Mouse (Mus musculus): ENCODE data around the gene Wdtc1. TPM values are rescaled to one million over a fixed set of nuclear protein-coding genes. Genes with fewer than 3 reads are reported as not detected.

Wdtc1 gene
- polyA plus RNA-seq, 1 experiment from 2014 or later, result 25.6 TPM

DNA sequence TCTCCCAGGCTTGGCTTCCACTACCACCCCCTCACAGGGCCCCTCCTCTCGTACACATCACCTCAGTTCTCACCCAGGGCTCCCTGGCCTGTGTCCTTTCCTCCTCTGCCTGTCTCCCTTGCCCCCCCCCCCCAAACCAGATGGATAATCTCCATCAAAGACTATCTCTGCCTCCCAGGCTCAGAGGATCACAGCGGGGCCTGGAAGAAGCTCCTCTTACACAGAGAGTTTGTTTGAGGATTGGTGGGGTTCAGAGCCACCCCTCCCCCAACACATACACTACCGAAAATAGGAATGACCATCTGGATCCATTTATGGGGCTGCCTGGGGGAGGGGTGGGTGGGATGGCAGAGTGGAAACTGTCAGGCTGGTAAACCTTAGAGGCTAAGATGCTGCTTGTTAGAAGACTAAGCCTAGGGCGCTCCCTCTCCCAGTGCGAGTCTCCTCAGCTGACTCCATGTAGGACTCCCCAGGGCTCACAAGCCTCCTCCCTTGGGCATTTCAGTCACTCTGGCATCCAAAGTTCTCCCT, 71.3 kb downstream of the Wdtc1 start:
- H3K4me3 ChIP-seq (replicated peaks; ENCODE audit: low read length), result no peak overlapping the region
- DNase-seq (ENCODE audit: low spot score) (no peak), ATAC-seq (ENCODE audit: low FRiP score) (no peak)
- H3K9me3 ChIP-seq (ENCODE audit: control insufficient read depth, low read length), result no peaks in the 10 kb centered on the region
- WGBS, result 25% methylated on average over 5 of the region's 5 CpGs
- H3K4me1 ChIP-seq (replicated peaks; ENCODE audit: control insufficient read depth, insufficient read depth, low read length), result 0 out of 2 replicates have a peak, but pooled peaks cover 11% of the 10 kb centered on the region
- no peak overlapping the region for H3K9ac ChIP-seq
- no peak overlapping the region for H3K4me2 ChIP-seq (replicated peaks)
- no peak overlapping the region for H3K27ac ChIP-seq
- H3K36me3 ChIP-seq (replicated peaks; ENCODE audit: control insufficient read depth, insufficient read depth), result no peaks in the 10 kb centered on the region
- no peaks in the 10 kb centered on the region for H3K27me3 ChIP-seq (ENCODE audit: control insufficient read depth, insufficient read depth, low read length)

DNA sequence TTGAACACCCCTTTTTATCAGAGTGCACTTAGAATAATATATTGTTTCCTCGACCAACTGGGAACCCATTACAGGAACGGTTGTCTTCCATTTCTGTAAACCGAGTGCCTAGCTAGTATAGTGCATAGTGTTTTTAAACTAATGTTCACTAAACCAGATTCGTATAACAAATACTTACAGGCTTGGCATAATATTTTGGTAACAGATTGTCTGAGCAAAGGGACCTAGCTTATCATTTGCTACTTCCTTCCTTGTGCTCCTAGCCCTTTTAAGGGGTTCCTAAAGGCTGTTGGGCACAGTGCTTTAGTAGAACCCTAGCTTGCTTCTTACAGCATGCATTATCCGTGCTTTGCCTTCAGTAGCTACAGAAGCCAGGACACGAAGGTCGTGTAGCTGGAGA, 71.8 kb downstream of the Wdtc1 start:
- H3K9me3 ChIP-seq (ENCODE audit: control insufficient read depth, low read length), result no peaks in the 10 kb centered on the region
- no peaks in the 10 kb centered on the region for H3K36me3 ChIP-seq (replicated peaks; ENCODE audit: control insufficient read depth, insufficient read depth)
- WGBS, result 49% methylated on average over 7 of the region's 7 CpGs
- H3K27ac ChIP-seq, result 0 out of 2 replicates have a peak overlapping the region, but pooled peaks have one; percentile 16
- H3K27me3 ChIP-seq (ENCODE audit: control insufficient read depth, insufficient read depth, low read length), result no peaks in the 10 kb centered on the region
- ATAC-seq (ENCODE audit: low FRiP score) (no peak), DNase-seq (ENCODE audit: low spot score) (no peak)
- H3K4me1 ChIP-seq (replicated peaks; ENCODE audit: control insufficient read depth, insufficient read depth, low read length), result peaks cover 14% of the 10 kb centered on the region
- no peak overlapping the region for H3K4me3 ChIP-seq (replicated peaks; ENCODE audit: low read length)
- no peak overlapping the region for H3K9ac ChIP-seq
- H3K4me2 ChIP-seq (replicated peaks), result no peak overlapping the region

DNA sequence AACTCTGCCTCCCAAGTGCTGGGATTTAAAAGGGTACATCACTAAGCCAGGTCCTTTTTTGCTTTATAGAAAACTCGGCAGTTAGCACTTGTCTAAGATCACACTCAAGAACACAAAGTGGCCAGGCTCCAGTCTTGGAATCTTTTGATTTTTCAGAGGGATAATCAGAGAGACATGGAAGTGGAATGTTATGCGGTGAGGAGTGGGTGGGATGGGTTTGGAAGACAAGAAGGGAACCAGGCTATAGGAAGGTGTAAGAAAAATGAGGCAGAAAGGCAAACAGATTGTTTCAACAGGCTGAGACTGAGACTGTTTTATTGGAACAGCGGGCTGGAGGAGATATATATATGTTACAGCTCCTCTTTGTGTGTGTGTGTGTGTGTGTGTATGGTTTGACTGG, 74.8 kb downstream of the Wdtc1 start:
- 88% methylated on average over 3 of the region's 3 CpGs for WGBS
- Histone ChIP-seq H3K4me1 (replicated peaks; ENCODE audit: control insufficient read depth, insufficient read depth, low read length) (peaks cover 26% of the 10 kb centered on the region), H3K27ac (peak overlapping the region; percentile 93), H3K27me3 (ENCODE audit: control insufficient read depth, insufficient read depth, low read length) (no peaks in the 10 kb centered on the region), H3K36me3 (replicated peaks; ENCODE audit: control insufficient read depth, insufficient read depth) (peaks cover 4% of the 10 kb centered on the region; the same call in 1 of the 2 replicates), H3K9ac (peak overlapping the region; percentile 89), H3K9me3 (ENCODE audit: control insufficient read depth, low read length) (no peaks in the 10 kb centered on the region), H3K4me3 (replicated peaks; ENCODE audit: low read length) (peak overlapping the region; percentile 76), H3K4me2 (replicated peaks) (peak overlapping the region; percentile 74)
- DNase-seq (ENCODE audit: low spot score) (no peak), ATAC-seq (ENCODE audit: low FRiP score) (no peak)

DNA sequence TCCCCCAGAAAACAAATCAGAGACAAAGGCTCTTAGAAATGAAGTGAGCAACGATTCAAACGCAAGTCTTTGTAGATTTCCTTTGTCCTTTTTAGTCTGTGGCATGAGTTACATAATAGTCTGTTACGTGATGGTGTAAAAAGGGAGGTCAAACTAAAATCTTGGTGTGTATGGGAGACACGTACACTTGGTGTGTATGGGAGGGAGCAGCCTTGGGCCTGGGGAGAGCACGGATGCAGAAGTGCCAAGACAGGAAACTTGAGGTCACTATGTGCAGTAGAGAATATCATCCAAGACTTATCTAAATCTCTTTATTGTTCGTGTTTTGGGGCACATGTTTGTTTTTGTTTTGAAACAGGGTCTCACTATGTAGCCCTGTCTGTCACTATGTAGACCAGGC, 75.2 kb downstream of the Wdtc1 start:
- Histone ChIP-seq H3K9ac (peak overlapping the region; percentile 89), H3K4me2 (replicated peaks) (peak overlapping the region; percentile 74), H3K36me3 (replicated peaks; ENCODE audit: control insufficient read depth, insufficient read depth) (peaks cover 4% of the 10 kb centered on the region; the same call in 1 of the 2 replicates), H3K9me3 (ENCODE audit: control insufficient read depth, low read length) (no peaks in the 10 kb centered on the region), H3K27ac (peak overlapping the region; percentile 93), H3K4me1 (replicated peaks; ENCODE audit: control insufficient read depth, insufficient read depth, low read length) (peaks cover 26% of the 10 kb centered on the region), H3K4me3 (replicated peaks; ENCODE audit: low read length) (peak overlapping the region; percentile 76), H3K27me3 (ENCODE audit: control insufficient read depth, insufficient read depth, low read length) (no peaks in the 10 kb centered on the region)
- DNase-seq (ENCODE audit: low spot score), result no peak
- 32% methylated on average over 6 of the region's 6 CpGs for WGBS
- 0 out of 2 replicates have a peak, but pooled peaks have one; percentile 7 for ATAC-seq (ENCODE audit: low FRiP score)

DNA sequence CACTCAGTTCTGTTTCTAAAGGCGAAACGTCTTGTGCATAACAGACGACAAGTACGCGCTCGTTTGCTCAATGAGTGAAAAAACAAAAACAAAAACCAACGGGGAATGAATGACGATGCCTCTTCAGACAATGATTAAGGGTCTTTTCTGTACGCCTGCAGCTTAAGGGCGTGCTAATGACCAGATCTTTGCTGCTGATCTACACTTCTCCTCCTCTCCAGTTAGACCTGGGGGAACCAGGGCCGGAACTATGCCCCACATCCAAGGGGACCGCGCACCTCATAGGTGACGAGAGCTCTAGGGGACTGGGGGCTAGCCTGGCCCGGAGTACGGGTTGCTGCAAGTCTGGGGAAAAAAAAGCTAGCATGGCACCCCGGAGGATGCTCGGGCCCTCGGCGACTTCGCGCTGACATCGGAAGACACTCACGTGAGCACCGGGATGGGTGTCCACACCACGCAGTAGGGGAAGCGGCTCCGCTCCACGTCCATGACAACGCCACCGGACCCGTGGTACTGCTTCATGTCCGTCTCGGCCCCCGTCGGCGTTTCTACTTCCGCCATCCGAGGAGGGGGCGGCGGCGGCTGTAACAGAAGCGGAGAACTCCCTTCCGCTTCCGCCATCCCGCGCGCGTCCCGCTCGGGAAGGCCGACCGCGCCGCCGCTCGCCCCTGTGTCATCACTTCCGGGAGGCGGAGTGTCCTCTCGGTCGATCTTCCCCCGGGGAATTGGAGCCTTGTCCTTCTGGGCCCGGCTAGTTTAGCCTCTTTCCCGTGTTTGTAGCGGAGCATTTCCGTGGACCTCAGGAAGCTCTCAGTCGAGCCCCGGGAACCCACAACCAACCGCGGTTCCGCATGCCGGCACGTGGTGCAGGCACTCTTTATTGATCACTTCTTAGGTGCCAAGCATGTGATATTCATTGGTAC, 75.9 kb downstream of the Wdtc1 start, which contains the start of gene Tmem222:
Gene Tmem222 (minus strand): TSS at position 689 of the 923 bp plus-strand sequence.
- Histone ChIP-seq H3K4me3 (replicated peaks; ENCODE audit: low read length) (peak within 1 kb of the TSS; percentile 76), H3K9me3 (ENCODE audit: control insufficient read depth, low read length) (no peaks in the 10 kb centered on the region), H3K27me3 (ENCODE audit: control insufficient read depth, insufficient read depth, low read length) (no peaks in the 10 kb centered on the region), H3K9ac (peak within 1 kb of the TSS; percentile 89), H3K36me3 (replicated peaks; ENCODE audit: control insufficient read depth, insufficient read depth) (peaks cover 4% of the 10 kb centered on the region; the same call in 1 of the 2 replicates), H3K4me2 (replicated peaks) (peak within 1 kb of the TSS; percentile 74), H3K4me1 (replicated peaks; ENCODE audit: control insufficient read depth, insufficient read depth, low read length) (peaks cover 22% of the 10 kb centered on the region), H3K27ac (peak within 1 kb of the TSS; percentile 93)
- WGBS, result under 1% methylated on average over 73 of the region's 73 CpGs
- DNase-seq (ENCODE audit: low spot score), result peak; percentile 97
- ATAC-seq (ENCODE audit: low FRiP score), result peak; percentile 93

DNA sequence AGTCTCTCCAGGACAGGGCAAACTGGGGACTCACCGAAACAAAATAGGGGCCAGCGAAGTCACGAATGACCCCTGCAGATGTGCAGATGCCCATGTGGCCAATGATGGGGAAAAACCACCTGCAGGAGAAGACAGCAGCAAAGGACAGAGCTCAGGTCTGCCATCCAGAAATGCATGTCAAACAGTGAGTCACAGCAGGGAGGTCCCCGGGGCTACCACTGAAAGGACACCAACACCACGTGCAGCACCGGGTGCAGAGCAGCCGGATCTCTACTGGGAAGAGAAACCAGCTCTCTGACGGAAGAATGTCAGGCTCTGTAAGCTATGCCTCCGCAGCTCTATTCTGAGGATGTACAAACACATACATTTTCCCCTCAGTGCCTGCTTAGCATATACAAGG, 82.4 kb downstream of the Wdtc1 start:
- no peak overlapping the region for H3K9ac ChIP-seq
- no peak overlapping the region for H3K4me3 ChIP-seq (replicated peaks; ENCODE audit: low read length)
- DNase-seq (ENCODE audit: low spot score) (no peak), ATAC-seq (ENCODE audit: low FRiP score) (no peak)
- H3K27ac ChIP-seq, result no peak overlapping the region
- peaks cover 51% of the 10 kb centered on the region for H3K36me3 ChIP-seq (replicated peaks; ENCODE audit: control insufficient read depth, insufficient read depth)
- no peak overlapping the region for H3K4me2 ChIP-seq (replicated peaks)
- H3K9me3 ChIP-seq (ENCODE audit: control insufficient read depth, low read length), result no peaks in the 10 kb centered on the region
- peaks cover 6% of the 10 kb centered on the region for H3K4me1 ChIP-seq (replicated peaks; ENCODE audit: control insufficient read depth, insufficient read depth, low read length)
- WGBS, result 90% methylated on average over 9 of the region's 9 CpGs
- no peaks in the 10 kb centered on the region for H3K27me3 ChIP-seq (ENCODE audit: control insufficient read depth, insufficient read depth, low read length)

DNA sequence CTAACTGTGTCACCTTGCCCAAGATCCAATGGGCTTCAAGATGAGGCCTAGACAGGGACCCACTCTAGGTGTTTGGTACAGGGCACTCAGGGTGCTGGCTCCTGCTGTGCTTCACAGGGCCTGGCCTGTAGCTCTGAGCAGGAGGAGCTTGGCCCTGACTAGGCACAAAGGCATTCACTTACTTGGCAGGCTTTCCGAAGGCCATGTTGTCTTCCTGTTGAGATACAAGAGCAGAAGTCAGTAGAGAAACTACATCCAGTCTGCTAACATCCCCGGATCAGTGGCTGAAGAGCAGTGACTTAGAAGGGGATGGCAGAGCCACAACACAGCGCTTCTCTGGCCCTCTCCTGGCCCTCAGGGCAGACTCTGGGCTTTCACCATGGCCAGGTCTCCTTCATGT, 83.7 kb downstream of the Wdtc1 start:
- Histone ChIP-seq H3K4me3 (replicated peaks; ENCODE audit: low read length) (no peak overlapping the region), H3K27me3 (ENCODE audit: control insufficient read depth, insufficient read depth, low read length) (no peaks in the 10 kb centered on the region), H3K27ac (no peak overlapping the region), H3K9ac (no peak overlapping the region), H3K36me3 (replicated peaks; ENCODE audit: control insufficient read depth, insufficient read depth) (peaks cover 64% of the 10 kb centered on the region), H3K4me1 (replicated peaks; ENCODE audit: control insufficient read depth, insufficient read depth, low read length) (no peaks in the 10 kb centered on the region), H3K9me3 (ENCODE audit: control insufficient read depth, low read length) (no peaks in the 10 kb centered on the region), H3K4me2 (replicated peaks) (no peak overlapping the region)
- DNase-seq (ENCODE audit: low spot score), result no peak
- no peak for ATAC-seq (ENCODE audit: low FRiP score)
- 90% methylated on average over 3 of the region's 3 CpGs for WGBS

DNA sequence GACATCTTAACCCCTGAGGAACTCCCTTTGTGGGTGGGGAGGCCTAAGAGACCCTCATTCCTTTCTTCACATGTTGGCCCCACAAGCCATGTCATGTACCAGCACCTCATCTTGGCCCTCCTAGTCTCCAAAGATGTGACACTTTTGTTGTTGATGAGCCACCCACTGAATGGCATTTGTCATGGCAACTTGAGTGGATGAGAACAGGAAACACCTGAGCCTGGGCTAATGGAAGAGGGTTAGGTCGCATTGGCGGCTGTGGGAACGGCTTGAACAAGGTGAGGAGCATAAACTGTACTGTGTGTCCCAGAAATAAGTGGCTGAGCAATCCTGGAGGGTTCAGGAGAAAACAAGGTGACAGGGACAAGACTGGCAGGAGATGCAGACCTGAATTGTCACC, 84.3 kb downstream of the Wdtc1 start:
- peaks cover 3% of the 10 kb centered on the region; the same call in 1 of the 2 replicates for H3K9me3 ChIP-seq (ENCODE audit: control insufficient read depth, low read length)
- H3K4me1 ChIP-seq (replicated peaks; ENCODE audit: control insufficient read depth, insufficient read depth, low read length), result no peaks in the 10 kb centered on the region
- H3K27ac ChIP-seq, result no peak overlapping the region
- WGBS, result 98% methylated on average over 3 of the region's 3 CpGs
- no peaks in the 10 kb centered on the region for H3K27me3 ChIP-seq (ENCODE audit: control insufficient read depth, insufficient read depth, low read length)
- H3K4me2 ChIP-seq (replicated peaks), result no peak overlapping the region
- DNase-seq (ENCODE audit: low spot score) (no peak), ATAC-seq (ENCODE audit: low FRiP score) (no peak)
- H3K36me3 ChIP-seq (replicated peaks; ENCODE audit: control insufficient read depth, insufficient read depth), result peaks cover 60% of the 10 kb centered on the region
- no peak overlapping the region for H3K4me3 ChIP-seq (replicated peaks; ENCODE audit: low read length)
- H3K9ac ChIP-seq, result no peak overlapping the region

DNA sequence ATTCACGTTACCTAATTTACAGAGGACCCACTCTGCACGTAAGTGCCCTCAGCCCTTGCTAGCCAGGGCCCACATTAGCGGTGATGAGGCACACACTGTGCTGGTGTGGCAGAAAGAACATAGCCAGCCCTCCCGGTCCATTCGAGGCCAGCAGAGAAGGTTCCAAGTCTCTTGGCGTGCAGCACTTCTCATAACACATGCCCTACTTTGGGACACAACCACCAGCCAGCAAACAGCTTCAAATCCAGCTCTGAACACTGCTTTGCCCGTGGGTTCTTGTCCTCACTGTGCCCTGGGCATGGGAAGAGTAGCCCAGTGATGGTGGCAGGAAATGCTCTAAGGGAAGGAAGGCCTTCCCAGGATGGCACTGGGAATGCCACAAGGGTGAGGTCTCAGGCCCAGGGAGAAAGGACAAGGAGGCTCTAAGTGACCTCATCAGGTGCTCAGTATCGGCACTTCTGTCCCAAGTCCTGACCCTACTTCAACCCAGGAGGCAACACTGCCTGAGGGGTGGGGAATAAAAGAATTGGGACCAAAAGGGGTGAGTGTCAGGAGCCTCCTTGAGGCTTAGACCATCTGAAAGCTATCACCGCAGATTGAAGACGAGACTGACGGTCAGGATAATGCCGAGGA, 86.9 kb downstream of the Wdtc1 start:
- no peak overlapping the region for H3K9ac ChIP-seq
- no peak overlapping the region for H3K4me2 ChIP-seq (replicated peaks)
- H3K4me3 ChIP-seq (replicated peaks; ENCODE audit: low read length), result no peak overlapping the region
- ATAC-seq (ENCODE audit: low FRiP score) (no peak), DNase-seq (ENCODE audit: low spot score) (no peak)
- H3K9me3 ChIP-seq (ENCODE audit: control insufficient read depth, low read length), result peaks cover 3% of the 10 kb centered on the region; the same call in 1 of the 2 replicates
- H3K4me1 ChIP-seq (replicated peaks; ENCODE audit: control insufficient read depth, insufficient read depth, low read length), result no peaks in the 10 kb centered on the region
- peaks cover 64% of the 10 kb centered on the region for H3K36me3 ChIP-seq (replicated peaks; ENCODE audit: control insufficient read depth, insufficient read depth)
- H3K27ac ChIP-seq, result no peak overlapping the region
- H3K27me3 ChIP-seq (ENCODE audit: control insufficient read depth, insufficient read depth, low read length), result no peaks in the 10 kb centered on the region
- WGBS, result 97% methylated on average over 12 of the region's 12 CpGs
